Mouse (Mus musculus) heart, postnatal 0 days (tissue): ENCODE results near the gene Ptgis. TPM values are rescaled to one million over a fixed set of nuclear protein-coding genes. Genes with fewer than 3 reads are reported as not detected.
A peak's percentile ranks its signal among the peaks of the same experiment; 100 is the strongest.

Experiments used
- ATAC-seq: fragments of 200-750 bp; cut with Nextera tagmentation; 2 replicates; pipeline ENCODE4 v1.8.0; 2017; ENCODE audit warnings: low read depth, moderate number of reproducible peaks, moderate library complexity; ENCODE audit not compliant: insufficient read depth
- DNase-seq: peaks from one replicate; pipeline ENCODE4 v3.0.0-alpha.2; 2016; ENCODE audit warnings: low spot score
- H3K27ac ChIP-seq: fragments of 300-500 bp; sonication (generic); 2 replicates; pipeline ENCODE4 v1.5.1; 2014; ENCODE audit warnings: low read depth, mild to moderate bottlenecking
- H3K27me3 ChIP-seq: fragments of 300-500 bp; sonication (generic); 2 replicates; pipeline ENCODE4 v1.6.1; 2014; ENCODE audit warnings: low read length, mixed read lengths; ENCODE audit not compliant: control insufficient read depth, insufficient read depth
- H3K36me3 ChIP-seq: fragments of 300-500 bp; sonication (generic); replicated peaks from 2 replicates; pipeline ENCODE4 v1.6.1; 2014; ENCODE audit warnings: low read length, mixed read lengths; ENCODE audit not compliant: control insufficient read depth, insufficient read depth
- H3K4me1 ChIP-seq: fragments of 300-500 bp; sonication (generic); 2 replicates; pipeline ENCODE4 v1.6.1; 2014; ENCODE audit warnings: antibody characterized with exemption; ENCODE audit not compliant: control insufficient read depth, insufficient read depth
- H3K4me2 ChIP-seq: fragments of 300-500 bp; sonication (generic); 2 replicates; pipeline ENCODE4 v1.6.1; 2014; ENCODE audit warnings: low read depth, mild to moderate bottlenecking, low read length, moderate library complexity
- H3K4me3 ChIP-seq: fragments of 300-500 bp; sonication (generic); 2 replicates; pipeline ENCODE4 v1.5.1; 2014; ENCODE audit warnings: low read depth, low read length
- H3K9ac ChIP-seq: fragments of 300-500 bp; sonication (generic); replicated peaks from 2 replicates; pipeline ENCODE4 v1.6.1; 2014; ENCODE audit warnings: low read depth, low read length, mixed read lengths
- H3K9me3 ChIP-seq: fragments of 300-500 bp; sonication (generic); replicated peaks from 2 replicates; pipeline ENCODE4 v1.6.1; 2016; ENCODE audit warnings: low read length; ENCODE audit not compliant: control insufficient read depth
- CTCF ChIP-seq: IDR thresholded peaks from 2 replicates; pipeline ENCODE4 v1.5.1; 2016; ENCODE audit warnings: antibody characterized with exemption, control low read depth, low read depth
- EP300 ChIP-seq: IDR thresholded peaks from 2 replicates; pipeline ENCODE4 v1.6.1; 2016; ENCODE audit warnings: antibody characterized with exemption, low read depth
- WGBS: fragments of 180-500 bp; shearing (Covaris S2); extraction: QIAGEN DNeasy Blood & Tissue Kit; methylation state at CpG from one replicate; pipeline ENCODE4 v1.1.7; 2014; 5-methylcytosine and 5-hydroxymethylcytosine counted together
- polyA plus RNA-seq: library from polyadenylated mRNA; unstranded; fragments of >200 nt; fragmentation: Nextera tagmentation; extraction: Ambion mirVana; gene quantifications from 2 replicates; pipeline ENCODE4 v1.2.1, GENCODE M21; 2015
- total RNA-seq: library from RNA; depleted of rRNA; stranded (reverse); fragments of >200 nt; gene quantifications from 2 replicates; pipeline ENCODE4 v1.2.3, GENCODE M21; 2014; ENCODE audit warnings: low replicate concordance

Gene Ptgis
- total and polyA plus RNA-seq, 2 experiments from 2014 or later, result 22.6 to 60.0 TPM

GRCm38 (mm10) chr2:167203505-167204166 is 36.8 kb downstream of the Ptgis start:
- H3K27me3 ChIP-seq, result 0 out of 2 replicates have a peak, but pooled peaks cover 11% of the 10 kb centered on the region
- no peak overlapping the region for H3K4me3 ChIP-seq
- no peak for ATAC-seq
- no peaks in the 10 kb centered on the region for H3K36me3 ChIP-seq
- WGBS, result 74% methylated on average over 7 of the region's 7 CpGs
- H3K9me3 ChIP-seq, result no peaks in the 10 kb centered on the region
- TF ChIP-seq EP300 (no peak), CTCF (peak; percentile 55)
- no peak for DNase-seq
- no peak overlapping the region for H3K27ac ChIP-seq
- no peak overlapping the region for H3K4me2 ChIP-seq
- peaks cover 13% of the 10 kb centered on the region for H3K4me1 ChIP-seq
- no peak overlapping the region for H3K9ac ChIP-seq

GRCm38 (mm10) chr2:167201463-167202291 is 38.7 kb downstream of the Ptgis start:
- no peak for DNase-seq
- 43% methylated on average over 16 of the region's 16 CpGs for WGBS
- H3K27ac ChIP-seq, result no peak overlapping the region
- TF ChIP-seq CTCF (no peak), EP300 (no peak)
- H3K36me3 ChIP-seq, result no peaks in the 10 kb centered on the region
- no peak overlapping the region for H3K4me2 ChIP-seq
- H3K27me3 ChIP-seq, result 0 out of 2 replicates have a peak, but pooled peaks cover 11% of the 10 kb centered on the region
- no peaks in the 10 kb centered on the region for H3K4me1 ChIP-seq
- no peak overlapping the region for H3K9ac ChIP-seq
- H3K4me3 ChIP-seq, result no peak overlapping the region
- no peaks in the 10 kb centered on the region for H3K9me3 ChIP-seq
- no peak for ATAC-seq

DNA sequence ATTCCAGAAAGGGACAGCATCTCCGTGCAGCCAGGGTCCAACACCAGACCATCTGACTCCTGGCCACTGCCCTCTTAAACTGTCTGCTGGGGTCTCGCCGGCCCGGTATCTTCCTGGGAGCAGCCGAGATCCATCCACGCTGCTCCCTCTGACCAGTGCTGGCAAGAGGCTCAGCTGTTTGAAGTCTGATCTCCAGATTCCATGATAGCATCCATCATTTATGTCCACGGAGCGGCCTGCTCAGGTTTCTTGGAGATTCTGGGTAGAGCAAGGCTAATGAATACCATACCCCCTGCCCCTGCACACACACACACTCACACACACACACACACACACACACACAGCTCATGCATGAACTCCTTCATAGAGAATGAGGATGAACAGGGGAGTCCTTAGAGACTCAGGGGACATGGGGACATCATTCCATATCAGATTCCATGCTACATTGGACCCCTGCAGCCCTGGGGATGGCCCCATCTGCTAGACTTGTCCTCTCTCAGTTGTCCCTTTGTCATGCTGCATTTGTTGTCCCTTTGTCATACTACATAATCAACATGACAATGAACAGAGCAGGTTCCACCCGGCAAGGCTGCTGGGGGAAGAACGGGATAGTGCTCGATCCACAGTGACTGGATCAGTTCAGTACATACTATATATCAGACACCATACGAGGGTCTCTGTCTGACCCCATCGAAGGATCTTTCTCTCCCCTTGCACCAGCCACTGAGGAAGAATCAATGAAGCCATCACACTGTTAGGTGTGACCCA is 41.6 kb downstream of the Ptgis start:
- Histone ChIP-seq H3K36me3 (no peaks in the 10 kb centered on the region), H3K27ac (no peak overlapping the region), H3K9me3 (no peaks in the 10 kb centered on the region), H3K9ac (no peak overlapping the region), H3K4me2 (no peak overlapping the region), H3K27me3 (0 out of 2 replicates have a peak, but pooled peaks cover 11% of the 10 kb centered on the region), H3K4me3 (no peak overlapping the region), H3K4me1 (no peaks in the 10 kb centered on the region)
- 60% methylated on average over 13 of the region's 13 CpGs for WGBS
- no peak for DNase-seq
- ATAC-seq, result no peak
- no peak for TF ChIP-seq EP300
- TF ChIP-seq CTCF, result no peak

DNA sequence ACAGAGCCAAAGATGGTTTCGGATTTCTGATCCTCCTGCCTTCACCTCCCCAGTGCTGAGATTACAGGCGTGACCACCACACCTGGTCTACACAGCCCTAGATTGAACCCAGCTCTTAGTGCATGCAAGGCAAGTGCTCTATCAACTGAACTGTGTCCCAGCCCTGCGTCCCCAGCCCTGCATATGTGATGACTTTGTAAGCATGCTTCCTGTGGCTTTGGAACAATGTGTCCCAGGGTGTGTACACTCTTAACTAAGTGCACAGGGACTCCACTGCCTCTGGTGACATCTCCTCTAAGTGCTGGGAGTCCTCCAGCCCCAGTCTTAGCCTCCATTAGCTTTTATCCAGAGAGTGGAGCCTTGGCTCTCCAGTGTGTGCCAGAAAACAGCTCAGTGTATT is 47.0 kb downstream of the Ptgis start:
- no peaks in the 10 kb centered on the region for H3K36me3 ChIP-seq
- peaks cover 12% of the 10 kb centered on the region; the same call in 1 of the 2 replicates for H3K4me1 ChIP-seq
- H3K4me3 ChIP-seq, result no peak overlapping the region
- peaks cover 21% of the 10 kb centered on the region for H3K27me3 ChIP-seq
- H3K27ac ChIP-seq, result no peak overlapping the region
- ATAC-seq, result no peak
- H3K4me2 ChIP-seq, result no peak overlapping the region
- DNase-seq, result no peak
- H3K9me3 ChIP-seq, result no peaks in the 10 kb centered on the region
- 65% methylated on average over 3 of the region's 3 CpGs for whole genome bisulfite sequencing
- no peak overlapping the region for H3K9ac ChIP-seq
- TF ChIP-seq CTCF (no peak), EP300 (no peak)

GRCm38 (mm10) chr2:167190076-167190399 is 50.4 kb downstream of the Ptgis start, which contains the start of gene Kcnb1:
Gene Kcnb1, minus strand, starts transcription at chr2:167190155.
- ATAC-seq, result peak; percentile 57
- peak; percentile 25 for DNase-seq
- TF ChIP-seq EP300, result no peak
- TF ChIP-seq CTCF, result peak; percentile 47
- Histone ChIP-seq H3K27me3 (peaks cover 41% of the 10 kb centered on the region), H3K9ac (0 out of 2 replicates have a peak within 1 kb of the TSS, but pooled peaks have one; percentile 10), H3K4me3 (peak within 1 kb of the TSS; percentile 56), H3K4me2 (peak within 1 kb of the TSS; percentile 84), H3K9me3 (no peaks in the 10 kb centered on the region), H3K36me3 (no peaks in the 10 kb centered on the region), H3K27ac (no peak within 1 kb of the TSS), H3K4me1 (peaks cover 12% of the 10 kb centered on the region; the same call in 1 of the 2 replicates)
- under 1% methylated on average over 36 of the region's 41 CpGs for whole genome bisulfite sequencing
